Mouse (Mus musculus) lung, postnatal 10 days (tissue): ENCODE measurements around the gene Psg23.
"Not testable (repeated sequence)": the region's sequence is repeated elsewhere in the genome, so short reads cannot be mapped to it uniquely, and the experiment has no call there.

Source experiments
- DNase-seq: peaks from one replicate; pipeline ENCODE4 v3.0.0; 2021

Psg23 gene

DNA sequence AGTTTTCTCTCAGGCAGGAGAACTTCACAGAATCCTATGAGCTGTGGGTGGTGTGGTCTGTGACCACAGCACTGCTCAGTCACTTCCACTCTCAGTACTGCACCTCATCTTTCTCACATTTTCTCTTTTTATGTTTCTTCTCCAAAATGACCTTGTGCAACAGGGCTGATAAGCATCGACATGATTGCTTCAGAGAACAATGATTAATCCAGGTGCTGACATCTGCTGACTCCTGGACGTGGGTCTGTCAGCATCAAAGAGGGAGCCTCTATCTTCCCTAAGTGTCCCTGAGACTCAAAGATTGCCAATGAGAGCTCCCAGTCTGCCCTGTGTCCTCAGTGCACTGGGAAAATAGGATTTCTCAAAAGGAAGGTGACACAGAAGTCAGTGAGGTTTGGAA lies at the start of gene Psg23:
Psg23 (minus strand) TSS at position 101 of the 400 bp plus-strand sequence.
- DNase-seq = not testable (repeated sequence)

DNA sequence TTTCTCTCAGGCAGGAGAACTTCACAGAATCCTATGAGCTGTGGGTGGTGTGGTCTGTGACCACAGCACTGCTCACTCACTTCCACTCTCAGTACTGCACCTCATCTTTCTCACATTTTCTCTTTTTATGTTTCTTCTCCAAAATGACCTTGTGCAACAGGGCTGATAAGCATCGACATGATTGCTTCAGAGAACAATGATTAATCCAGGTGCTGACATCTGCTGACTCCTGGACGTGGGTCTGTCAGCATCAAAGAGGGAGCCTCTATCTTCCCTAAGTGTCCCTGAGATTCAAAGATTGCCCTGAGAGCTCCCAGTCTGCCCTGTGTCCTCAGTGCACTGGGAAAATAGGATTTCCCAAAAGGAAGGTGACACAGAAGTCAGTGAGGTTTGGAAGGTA lies 40.3 kb upstream of the Psg23 start, which contains the start of gene Psg21:
Psg21 (minus strand) TSS at position 101 of the 400 bp plus-strand sequence.
- not testable (repeated sequence) for DNase-seq

DNA sequence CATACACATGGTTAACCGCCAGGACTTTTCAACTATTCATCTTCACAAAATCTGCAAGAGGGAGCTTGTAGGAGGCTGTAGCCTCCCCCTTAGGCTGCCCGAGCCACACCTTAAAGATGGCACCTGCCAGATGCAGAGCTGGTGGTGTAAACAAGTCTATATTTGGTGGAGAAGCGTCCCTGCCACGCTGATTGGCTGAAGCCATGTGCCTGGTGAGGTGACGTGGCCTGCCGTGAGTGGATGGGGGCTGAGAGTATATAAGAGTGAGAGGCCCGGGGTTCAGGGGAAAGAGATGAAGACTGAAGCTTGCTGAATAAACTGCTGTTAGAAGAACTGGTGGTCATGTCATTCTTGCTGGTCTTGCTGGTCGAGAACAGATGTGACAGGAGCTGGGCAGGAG lies 10.6 kb upstream of the Psg23 start:
- not testable (repeated sequence) for DNase-seq

DNA sequence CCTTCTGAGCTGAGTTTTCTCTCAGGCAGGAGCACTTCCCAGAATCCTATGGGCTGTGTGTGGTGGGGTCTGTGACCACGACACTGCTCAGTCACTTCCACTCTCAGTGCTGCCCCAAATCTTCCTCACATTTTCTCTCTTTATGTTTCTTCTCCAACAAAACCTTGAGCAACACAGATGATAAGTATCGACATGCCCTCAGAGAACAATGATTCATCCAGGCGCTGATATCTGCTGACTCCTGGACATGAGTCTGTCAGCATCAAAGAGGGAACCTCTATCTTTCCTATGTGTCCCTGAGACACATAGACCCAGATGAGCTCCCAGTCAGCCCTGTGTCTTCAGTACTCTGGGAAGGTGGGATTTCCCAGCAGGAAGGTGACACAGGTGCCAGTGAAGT lies 49.1 kb downstream of the Psg23 start, which contains the start of gene Psg27:
Psg27 (minus strand) TSS at position 101 of the 400 bp plus-strand sequence.
- DNase-seq = no peak

DNA sequence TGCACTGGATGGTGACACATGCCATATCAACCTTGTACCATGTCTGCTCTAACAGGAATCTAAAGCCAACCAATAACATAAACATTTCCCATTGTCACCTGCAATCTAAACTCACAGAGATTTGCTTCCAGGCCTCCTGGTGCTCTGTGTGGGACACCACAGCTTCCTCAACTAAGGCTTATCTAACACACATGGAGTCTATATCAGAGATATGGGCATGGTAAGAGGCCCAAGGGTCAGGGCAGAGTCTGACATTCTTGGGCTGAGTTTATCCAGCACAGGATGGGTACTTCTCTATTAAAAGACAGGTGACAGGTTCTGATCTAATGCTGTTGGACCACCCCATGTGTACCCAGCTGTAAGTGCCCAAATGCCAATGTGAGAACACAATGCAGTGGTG lies 56.5 kb downstream of the Psg23 start:
- DNase-seq = no peak
